Mouse (Mus musculus) brain, embryonic 14.5 days (tissue): ENCODE results near the gene Arl16.

Experiments used
- CTCF ChIP-seq: fragments of 200-500 bp; IDR thresholded peaks from 2 replicates; pipeline ENCODE4 v1.5.1; 2012; ENCODE audit warnings: inconsistent platforms, mild to moderate bottlenecking, moderate library complexity, borderline replicate concordance; ENCODE audit not compliant: insufficient read depth, insufficient read length; ENCODE audit errors: extremely low read depth
- POLR2A ChIP-seq: fragments of 200-500 bp; IDR thresholded peaks from 2 replicates; pipeline ENCODE4 v1.6.1; 2012; ENCODE audit warnings: mild to moderate bottlenecking, inconsistent platforms, borderline replicate concordance; ENCODE audit not compliant: poor library complexity, insufficient read depth, insufficient read length, severe bottlenecking; ENCODE audit errors: extremely low read depth

GRCm38 (mm10) chr11:120493351-120493750, 25.9 kb upstream of the Arl16 start:
- TF ChIP-seq POLR2A (no peak), CTCF (no peak)
